Mouse (Mus musculus) G1E (cell line): Measurements from ENCODE around the gene Rpgrip1.

ENCODE experiments used
- CTCF ChIP-seq: IDR thresholded peaks from 2 replicates; pipeline ENCODE4 v1.5.1; 2012; ENCODE audit warnings: low read depth, low read length, inconsistent platforms, mixed read lengths
- GATA1 ChIP-seq: IDR thresholded peaks from 2 replicates; pipeline ENCODE4 v1.6.1; 2012; ENCODE audit warnings: borderline replicate concordance, low read length, inconsistent platforms, mixed read lengths
- POLR2AphosphoS5 ChIP-seq: IDR thresholded peaks from 2 replicates; pipeline ENCODE4 v1.6.1; 2012; ENCODE audit warnings: low read depth, low read length, inconsistent platforms; ENCODE audit not compliant: insufficient replicate concordance

DNA sequence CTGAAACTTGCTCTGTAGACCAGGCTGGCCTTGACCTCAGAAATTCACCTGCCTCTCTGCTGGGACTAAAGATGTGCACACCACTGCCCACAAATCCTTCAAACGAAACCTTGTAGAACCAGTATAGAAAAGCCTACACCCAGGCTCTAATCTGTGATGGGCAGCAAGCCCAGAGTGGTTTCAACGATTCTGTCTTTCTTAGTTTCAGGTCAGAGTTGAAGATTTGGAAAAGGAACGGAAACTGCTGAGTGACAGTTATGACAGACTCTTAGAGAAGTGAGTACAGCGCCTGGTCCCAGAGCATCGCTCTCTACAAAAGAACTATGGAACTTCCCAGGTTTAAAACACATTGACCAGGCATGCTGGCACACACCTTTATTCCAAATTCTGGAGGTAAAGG lies 23.1 kb downstream of the Rpgrip1 start:
- TF ChIP-seq CTCF = no peak
- no peak for TF ChIP-seq GATA1
- TF ChIP-seq POLR2AphosphoS5 = no peak
